Mouse (Mus musculus) hindbrain, postnatal 0 days (tissue): ENCODE data around the gene Actg1. TPM values are rescaled to one million over a fixed set of nuclear protein-coding genes. Genes with fewer than 3 reads are reported as not detected.

Source experiments
- ATAC-seq: fragments of 200-750 bp; cut with Nextera tagmentation; 2 replicates; pipeline ENCODE4 v1.8.0; 2017; ENCODE audit warnings: mild to moderate bottlenecking, moderate TSS enrichment, moderate library complexity
- DNase-seq: peaks from one replicate; pipeline ENCODE4 v3.0.0-alpha.2; 2015; ENCODE audit warnings: low spot score
- H3K27ac ChIP-seq: fragments of 300-500 bp; sonication (generic); 2 replicates; pipeline ENCODE4 v1.5.1; 2014; ENCODE audit warnings: mild to moderate bottlenecking
- H3K27me3 ChIP-seq: fragments of 300-500 bp; sonication (generic); 2 replicates; pipeline ENCODE4 v1.6.1; 2014; ENCODE audit warnings: low read length, mixed read lengths; ENCODE audit not compliant: insufficient read depth
- H3K36me3 ChIP-seq: fragments of 300-500 bp; sonication (generic); 2 replicates; pipeline ENCODE4 v1.6.1; 2014; ENCODE audit warnings: low read length, mixed read lengths; ENCODE audit not compliant: insufficient read depth
- H3K4me1 ChIP-seq: fragments of 300-500 bp; sonication (generic); 2 replicates; pipeline ENCODE4 v1.6.1; 2014; ENCODE audit warnings: antibody characterized with exemption, low read length, mixed read lengths; ENCODE audit not compliant: insufficient read depth
- H3K4me2 ChIP-seq: fragments of 300-500 bp; sonication (generic); 2 replicates; pipeline ENCODE4 v1.6.1; 2014; ENCODE audit warnings: low read depth, mild to moderate bottlenecking, low read length, moderate library complexity, mixed read lengths
- H3K4me3 ChIP-seq: fragments of 300-500 bp; sonication (generic); 2 replicates; pipeline ENCODE4 v1.5.1; 2014; ENCODE audit warnings: low read length
- H3K9ac ChIP-seq: fragments of 300-500 bp; sonication (generic); replicated peaks from 2 replicates; pipeline ENCODE4 v1.6.1; 2014; ENCODE audit warnings: mild to moderate bottlenecking, low read length, moderate library complexity, mixed read lengths
- H3K9me3 ChIP-seq: fragments of 300-500 bp; sonication (generic); 2 replicates; pipeline ENCODE4 v1.6.1; 2016; ENCODE audit warnings: low read length, mixed read lengths
- CTCF ChIP-seq: IDR thresholded peaks from 2 replicates; pipeline ENCODE4 v1.5.1; 2016; ENCODE audit warnings: antibody characterized with exemption, control low read depth, low read depth
- WGBS: fragments of 180-500 bp; shearing (Covaris S2); extraction: QIAGEN DNeasy Blood & Tissue Kit; methylation state at CpG from one replicate; pipeline ENCODE4 v1.1.7; 2014; 5-methylcytosine and 5-hydroxymethylcytosine counted together
- polyA plus RNA-seq: library from polyadenylated mRNA; unstranded; fragments of >200 nt; fragmentation: Nextera tagmentation; extraction: Ambion mirVana; gene quantifications from 2 replicates; pipeline ENCODE4 v1.2.1, GENCODE M21; 2015
- total RNA-seq: library from RNA; depleted of rRNA; stranded (reverse); fragments of >200 nt; gene quantifications from 2 replicates; pipeline ENCODE4 v1.2.3, GENCODE M21; 2014

Actg1 gene
- total and polyA plus RNA-seq, 2 experiments from 2014 or later: 2,410 to 3,639 TPM

- H3K4me2 ChIP-seq: peak overlapping the region; percentile 74
- DNase-seq: no peak
- 49% methylated on average over 5 of the region's 5 CpGs for WGBS
- H3K9me3 ChIP-seq: no peaks in the 10 kb centered on the region
- H3K27ac ChIP-seq: no peak overlapping the region
- H3K4me3 ChIP-seq: peak overlapping the region; percentile 35; the same call in 1 of the 2 replicates
- ATAC-seq: no peak
- no peaks in the 10 kb centered on the region for H3K27me3 ChIP-seq
- H3K36me3 ChIP-seq: peaks cover 14% of the 10 kb centered on the region
- peaks cover 8% of the 10 kb centered on the region for H3K4me1 ChIP-seq
- no peak overlapping the region for H3K9ac ChIP-seq
- no peak for TF ChIP-seq CTCF
Observed at GRCm38 (mm10) chr11:120344310-120344920, 3.9 kb downstream of the Actg1 start.

GRCm38 (mm10) chr11:120343519-120344309 lies 4.6 kb downstream of the Actg1 start:
- Histone ChIP-seq H3K4me3 (no peak overlapping the region), H3K4me2 (no peak overlapping the region; the same call in 1 of the 2 replicates), H3K36me3 (peaks cover 14% of the 10 kb centered on the region), H3K4me1 (peaks cover 7% of the 10 kb centered on the region), H3K9me3 (no peaks in the 10 kb centered on the region), H3K27me3 (no peaks in the 10 kb centered on the region), H3K9ac (no peak overlapping the region), H3K27ac (no peak overlapping the region)
- DNase-seq: no peak
- WGBS: 75% methylated on average over 5 of the region's 5 CpGs
- TF ChIP-seq CTCF: no peak
- no peak for ATAC-seq

GRCm38 (mm10) chr11:120342656-120343160 lies 5.6 kb downstream of the Actg1 start:
- H3K9me3 ChIP-seq: no peaks in the 10 kb centered on the region
- DNase-seq (no peak), ATAC-seq (no peak)
- no peaks in the 10 kb centered on the region for H3K27me3 ChIP-seq
- no peak overlapping the region for H3K9ac ChIP-seq
- H3K36me3 ChIP-seq: peaks cover 14% of the 10 kb centered on the region
- H3K27ac ChIP-seq: no peak overlapping the region
- H3K4me2 ChIP-seq: no peak overlapping the region
- peak; percentile 5; the same call in 1 of the 2 replicates for TF ChIP-seq CTCF
- peaks cover 7% of the 10 kb centered on the region for H3K4me1 ChIP-seq
- 87% methylated on average over 5 of the region's 5 CpGs for WGBS
- H3K4me3 ChIP-seq: no peak overlapping the region

- no peaks in the 10 kb centered on the region for H3K27me3 ChIP-seq
- H3K4me3 ChIP-seq: no peak overlapping the region
- H3K27ac ChIP-seq: no peak overlapping the region
- no peak overlapping the region for H3K4me2 ChIP-seq
- no peaks in the 10 kb centered on the region for H3K9me3 ChIP-seq
- no peak overlapping the region for H3K9ac ChIP-seq
- WGBS: 97% methylated on average over 4 of the region's 4 CpGs
- H3K36me3 ChIP-seq: peaks cover 14% of the 10 kb centered on the region
- ATAC-seq: no peak
- DNase-seq: no peak
- TF ChIP-seq CTCF: no peak
- H3K4me1 ChIP-seq: peaks cover 7% of the 10 kb centered on the region
Observed at GRCm38 (mm10) chr11:120341661-120342060, 6.7 kb downstream of the Actg1 start.

- DNase-seq (no peak), ATAC-seq (no peak)
- Histone ChIP-seq H3K27ac (no peak overlapping the region), H3K4me3 (no peak overlapping the region), H3K27me3 (no peaks in the 10 kb centered on the region), H3K9ac (no peak overlapping the region), H3K9me3 (no peaks in the 10 kb centered on the region), H3K4me2 (no peak overlapping the region), H3K36me3 (peaks cover 10% of the 10 kb centered on the region; the same call in 1 of the 2 replicates), H3K4me1 (peaks cover 2% of the 10 kb centered on the region)
- TF ChIP-seq CTCF: no peak
- 89% methylated on average over 10 of the region's 10 CpGs for WGBS
Observed at GRCm38 (mm10) chr11:120339978-120340513, 8.3 kb downstream of the Actg1 start.

GRCm38 (mm10) chr11:120338786-120339185 lies 9.6 kb downstream of the Actg1 start:
- H3K9ac ChIP-seq: no peak overlapping the region
- H3K9me3 ChIP-seq: no peaks in the 10 kb centered on the region
- TF ChIP-seq CTCF: no peak
- H3K27ac ChIP-seq: no peak overlapping the region
- H3K36me3 ChIP-seq: no peaks in the 10 kb centered on the region
- 67% methylated on average over 3 of the region's 3 CpGs for WGBS
- H3K4me1 ChIP-seq: no peaks in the 10 kb centered on the region
- DNase-seq (no peak), ATAC-seq (no peak)
- H3K4me3 ChIP-seq: no peak overlapping the region
- H3K27me3 ChIP-seq: no peaks in the 10 kb centered on the region
- no peak overlapping the region for H3K4me2 ChIP-seq
